Mouse (Mus musculus) 3134 (cell line): Measurements from ENCODE around the gene BC037034.

Experiments
- DNase-seq: peaks from one replicate; pipeline ENCODE4 v3.0.0-alpha.2; 2011; ENCODE audit warnings: low spot score; ENCODE audit not compliant: insufficient read length; ENCODE audit errors: extremely low read depth

The BC037034 gene

DNA sequence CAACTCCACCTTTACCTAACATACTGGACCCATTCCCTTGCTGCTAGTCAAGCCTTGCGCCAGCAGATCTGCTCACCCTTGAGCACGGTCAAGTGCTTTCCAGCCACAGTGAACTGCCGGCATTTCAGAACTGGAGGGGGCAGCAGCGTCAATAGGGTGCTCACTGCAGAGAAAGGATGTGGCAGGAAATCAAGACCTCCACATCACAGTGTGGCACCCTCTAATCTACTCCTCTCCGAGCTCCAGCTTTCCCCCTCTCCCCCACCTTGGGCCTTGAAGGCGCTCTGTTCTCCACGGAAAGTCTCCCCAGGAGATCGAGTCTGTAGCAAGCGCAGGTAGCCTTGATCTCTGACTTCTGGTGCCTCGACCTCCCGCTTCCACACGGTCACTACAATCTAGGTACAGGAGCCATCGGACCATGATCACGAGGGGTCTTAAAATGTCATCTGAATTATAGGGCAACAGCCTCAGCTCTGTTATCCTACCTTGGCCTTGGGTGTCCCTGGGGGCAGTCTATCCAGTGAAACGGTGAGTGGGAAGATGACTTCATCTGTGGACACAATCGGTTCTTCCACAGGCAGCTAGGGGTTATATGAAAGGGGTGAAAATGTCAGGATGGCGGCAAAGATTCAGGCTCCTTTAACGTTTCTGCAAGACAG lies 1.1 kb downstream of the BC037034 start:
- no peak for DNase-seq

DNA sequence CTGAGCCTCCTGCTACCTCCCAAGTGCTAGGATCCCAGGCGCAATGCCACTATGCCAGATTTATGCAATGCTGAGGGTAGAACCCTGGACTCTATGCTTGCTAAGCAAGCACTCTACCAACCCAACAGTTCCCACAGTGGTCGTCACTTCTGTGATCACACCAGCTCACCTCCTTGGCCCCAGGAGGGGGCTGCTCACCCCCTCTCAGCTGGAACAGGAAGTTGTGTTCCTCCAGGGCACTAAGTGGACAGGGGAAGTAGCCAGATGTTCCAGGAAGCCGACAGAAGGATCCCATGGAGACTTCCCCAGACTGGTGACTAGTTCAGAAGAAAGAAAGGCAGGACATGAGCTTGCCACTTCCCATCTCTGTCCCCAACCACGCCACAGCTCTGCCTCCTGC lies 1.8 kb downstream of the BC037034 start:
- no peak for DNase-seq

DNA sequence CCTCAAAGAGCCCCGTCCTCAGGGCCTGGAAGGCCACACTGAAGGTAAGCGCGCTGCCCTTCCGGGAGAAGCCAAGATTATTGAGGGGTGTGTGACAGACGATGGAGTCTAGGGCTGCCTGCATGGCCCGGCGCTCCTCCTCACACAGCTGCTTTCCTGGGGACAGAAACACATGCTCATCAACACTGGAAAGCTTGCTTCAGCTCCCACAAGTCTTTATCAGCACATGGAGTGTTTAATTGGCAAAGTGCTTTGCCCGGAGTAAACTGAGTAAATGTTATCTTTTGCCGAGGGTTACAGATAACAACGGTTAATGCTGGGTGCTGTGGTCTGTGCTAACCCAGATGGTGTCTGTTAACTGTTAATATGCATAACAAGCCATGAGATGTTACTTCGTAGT lies 3.0 kb downstream of the BC037034 start:
- DNase-seq = no peak

DNA sequence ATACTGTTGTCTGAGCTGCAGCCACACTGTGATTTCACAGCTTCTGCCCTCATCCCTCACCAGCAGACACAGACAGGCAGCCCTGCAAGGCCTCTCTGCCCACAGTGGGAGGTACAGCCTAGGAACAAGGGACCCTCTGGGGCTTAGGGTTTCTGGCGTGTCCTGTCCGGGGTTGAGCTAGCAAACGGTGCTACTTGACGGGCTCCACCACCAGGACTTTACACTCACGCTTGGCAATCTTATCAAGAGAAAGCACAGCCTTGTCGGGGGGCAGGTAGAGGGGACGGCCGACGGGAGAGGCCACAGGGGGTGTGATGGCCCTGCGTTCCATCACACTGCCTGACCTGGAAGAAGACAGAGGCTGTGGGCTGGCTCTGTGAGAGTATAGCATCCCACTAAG lies 3.8 kb downstream of the BC037034 start:
- no peak for DNase-seq

DNA sequence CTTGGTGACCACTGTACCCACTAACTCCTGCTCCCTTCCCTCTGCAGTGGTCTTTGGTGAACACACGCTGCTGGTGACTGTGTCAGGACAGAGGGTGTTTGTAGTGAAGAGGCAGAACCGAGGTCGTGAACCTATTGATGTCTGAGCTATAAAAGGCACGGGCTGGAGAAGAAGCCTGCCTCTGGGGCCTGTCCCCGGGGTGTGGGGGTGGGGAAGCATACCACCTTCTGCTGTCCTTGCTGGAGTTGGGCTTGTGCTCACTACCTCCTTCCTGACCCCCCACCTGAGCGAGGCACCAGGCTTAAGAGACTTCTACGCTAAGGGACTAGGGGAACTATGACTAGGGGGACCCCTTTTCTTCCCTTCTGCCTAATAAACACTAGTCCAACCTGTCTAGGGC lies 4.8 kb downstream of the BC037034 start:
- no peak for DNase-seq

DNA sequence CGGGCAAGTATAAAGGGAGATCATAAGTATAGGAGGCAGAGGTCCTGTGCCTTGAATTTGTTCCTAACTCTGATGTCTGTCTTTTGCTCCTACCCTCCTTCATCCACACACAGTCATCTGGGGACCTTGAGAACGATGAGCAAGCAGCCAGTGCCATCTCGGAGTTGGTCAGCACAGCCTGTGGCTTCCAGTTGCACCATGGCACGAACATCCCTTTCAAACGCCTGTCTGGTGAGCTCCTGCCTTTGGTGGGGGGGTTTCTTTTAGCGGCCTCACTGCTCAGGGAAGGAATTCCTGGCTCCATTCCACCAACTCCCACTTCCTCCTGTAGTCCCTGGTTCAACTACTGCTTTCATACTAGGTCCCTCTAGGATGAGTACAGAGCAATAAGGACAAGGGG lies 5.3 kb downstream of the BC037034 start:
- DNase-seq = no peak

DNA sequence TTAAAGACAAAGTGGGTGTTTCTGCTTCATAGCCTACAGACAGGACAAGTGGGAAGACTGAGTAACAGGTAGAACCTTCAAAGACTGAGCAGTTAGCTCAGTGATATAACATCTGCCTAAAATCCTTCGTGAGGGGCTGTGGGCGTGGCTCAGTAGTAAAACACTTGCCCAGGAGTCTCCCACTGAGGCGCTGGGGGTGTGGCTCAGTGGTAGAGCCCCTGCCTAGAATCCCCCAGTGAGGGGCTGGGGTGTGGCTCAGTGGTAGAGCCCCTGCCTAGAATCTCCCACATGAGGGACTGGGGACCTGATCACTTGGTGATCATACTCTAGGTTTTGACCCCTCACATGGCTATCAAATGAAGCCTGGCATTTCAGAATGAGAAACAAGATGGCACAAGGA lies 5.8 kb downstream of the BC037034 start:
- no peak for DNase-seq

DNA sequence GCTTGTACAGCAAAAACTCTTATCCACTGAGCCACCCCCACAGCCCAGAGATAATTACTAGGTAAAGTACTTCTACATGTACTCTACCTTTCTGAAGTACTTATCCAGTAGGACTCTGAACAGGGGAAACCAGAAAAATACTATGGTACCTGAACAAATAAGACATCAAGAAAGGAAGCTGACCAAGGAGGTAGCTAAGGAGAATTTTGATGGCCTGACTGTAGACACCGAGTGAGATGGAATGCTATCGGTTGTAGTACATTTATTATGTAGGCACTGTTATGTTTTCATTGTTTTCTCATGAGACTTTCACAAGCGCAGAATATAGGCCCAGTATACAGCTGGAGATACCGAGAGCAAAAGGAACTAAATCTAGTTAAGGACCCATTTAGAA lies 6.3 kb downstream of the BC037034 start:
- no peak for DNase-seq

DNA sequence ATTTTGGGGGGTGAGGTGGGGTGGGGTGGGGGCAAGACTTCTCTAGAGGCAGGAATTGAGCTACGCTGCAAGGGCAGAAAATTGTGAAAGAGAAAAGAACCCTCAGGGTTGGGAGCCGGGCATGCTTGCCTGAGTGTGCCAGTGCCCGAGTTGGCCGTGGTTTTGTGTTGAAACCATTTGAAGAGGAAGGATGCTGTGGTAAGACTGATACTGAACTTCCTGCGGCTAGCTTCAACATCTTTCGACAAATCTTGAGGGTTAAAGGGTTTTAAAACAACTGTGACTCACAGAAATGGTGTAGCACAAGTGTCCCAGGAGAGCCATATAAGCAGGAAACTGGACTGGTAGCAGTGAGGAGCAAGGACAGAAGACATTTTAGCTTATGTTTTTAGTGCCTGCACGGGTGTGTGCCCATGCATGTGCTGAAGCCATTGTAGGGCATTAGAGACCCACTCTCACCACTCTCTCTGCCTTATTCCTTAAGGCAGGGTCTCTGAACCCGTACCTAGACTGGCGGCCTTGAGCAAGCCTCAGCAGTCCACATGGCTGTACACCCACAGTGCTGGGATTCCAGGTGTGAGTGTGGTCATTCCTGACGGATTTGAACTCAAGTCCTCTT lies 6.8 kb downstream of the BC037034 start:
- DNase-seq = peak; percentile 45

DNA sequence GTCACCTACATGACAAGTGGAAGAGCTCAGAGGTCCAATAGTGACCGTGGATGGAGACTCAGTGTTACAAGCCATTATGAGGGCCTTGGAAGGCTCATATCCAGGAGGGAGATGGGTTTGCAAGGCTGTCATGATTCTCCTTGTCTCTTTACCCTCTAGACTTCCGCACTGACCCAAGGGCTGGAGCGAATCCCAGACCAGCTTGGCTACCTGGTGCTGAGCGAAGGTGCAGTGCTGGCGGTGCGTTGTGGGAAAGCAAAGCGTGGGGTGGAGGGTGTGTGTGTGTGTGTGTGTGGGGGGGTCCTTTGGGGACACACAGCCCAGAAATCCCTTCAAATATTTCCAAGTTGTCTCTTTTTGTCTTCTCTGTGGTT lies 7.8 kb downstream of the BC037034 start:
- no peak for DNase-seq

DNA sequence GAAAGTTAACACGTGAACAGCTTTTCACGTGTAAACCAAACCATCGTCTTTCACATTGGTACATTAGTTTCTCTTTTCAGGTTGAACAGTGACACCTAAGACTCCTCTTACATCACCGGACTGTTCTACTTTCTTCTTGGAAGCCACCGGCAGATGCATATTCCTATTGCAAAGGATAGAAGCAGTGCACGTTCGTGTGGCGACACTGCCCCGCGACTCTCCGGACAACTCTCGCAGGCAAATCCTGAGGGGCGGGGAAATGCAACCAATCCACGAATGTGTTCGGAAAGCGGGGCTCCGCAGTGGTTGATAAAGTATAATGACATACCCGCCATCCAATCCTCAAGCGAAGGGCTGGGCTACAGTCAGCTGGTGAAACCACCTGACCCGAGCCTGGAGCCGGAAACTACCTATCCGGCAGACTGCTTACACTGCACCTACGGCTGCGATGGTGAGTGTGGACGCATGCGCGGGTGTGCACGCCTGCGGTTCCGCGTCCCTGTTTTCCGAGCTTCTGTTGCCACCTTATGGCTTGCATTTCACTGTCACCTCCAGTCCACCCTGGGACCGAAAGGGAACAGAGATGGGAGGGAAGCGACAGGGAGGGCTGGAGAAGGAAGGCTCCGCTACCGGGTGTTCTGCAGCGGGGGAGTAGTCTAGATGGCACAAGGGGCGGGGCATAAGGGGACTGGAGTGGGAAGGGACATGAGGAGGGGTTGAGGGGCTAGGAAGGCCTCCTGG lies 8.3 kb downstream of the BC037034 start, which contains the start of gene Lamtor4:
TSS of gene Lamtor4 (plus strand) at position 130 of the 741 bp plus-strand sequence.
- peak; percentile 92 for DNase-seq

DNA sequence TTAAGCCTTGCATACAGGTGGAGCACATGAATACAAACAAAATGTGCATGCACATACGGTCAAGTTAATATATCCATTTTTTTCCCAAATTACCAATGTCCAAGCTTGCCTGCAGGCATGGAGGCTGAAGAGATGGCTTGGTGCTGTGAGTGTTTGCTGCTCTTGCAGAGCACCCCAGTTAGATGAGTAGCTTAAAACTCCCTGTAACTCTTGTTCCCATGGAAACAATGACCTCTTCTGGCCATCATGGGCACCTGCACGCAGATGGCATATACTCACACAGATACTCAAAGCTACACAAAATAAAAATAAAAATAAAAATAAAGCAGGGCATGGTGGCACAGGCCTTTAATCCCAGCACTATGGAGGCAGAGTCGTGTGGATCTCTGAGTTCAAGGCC lies 10.8 kb downstream of the BC037034 start:
- DNase-seq = no peak

DNA sequence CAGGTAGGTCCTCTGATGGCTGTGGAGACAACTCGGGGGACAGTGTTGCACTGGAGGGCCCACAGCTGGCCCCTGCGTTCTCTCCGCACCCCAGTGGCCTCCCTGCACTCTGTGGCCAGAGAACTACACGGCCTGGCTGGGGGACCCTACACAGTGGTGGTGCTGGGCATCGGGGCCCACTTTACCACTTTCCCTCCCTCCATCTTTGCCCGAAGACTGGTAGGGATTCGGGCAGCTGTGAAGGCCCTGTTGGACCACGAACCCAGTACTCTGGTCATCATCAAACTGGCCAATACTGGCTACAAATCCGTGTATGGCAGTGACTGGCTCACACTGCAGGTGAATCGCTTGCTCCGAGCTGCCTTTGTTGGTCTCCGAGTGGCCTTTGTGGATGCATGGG lies 12.7 kb downstream of the BC037034 start:
- no peak for DNase-seq

DNA sequence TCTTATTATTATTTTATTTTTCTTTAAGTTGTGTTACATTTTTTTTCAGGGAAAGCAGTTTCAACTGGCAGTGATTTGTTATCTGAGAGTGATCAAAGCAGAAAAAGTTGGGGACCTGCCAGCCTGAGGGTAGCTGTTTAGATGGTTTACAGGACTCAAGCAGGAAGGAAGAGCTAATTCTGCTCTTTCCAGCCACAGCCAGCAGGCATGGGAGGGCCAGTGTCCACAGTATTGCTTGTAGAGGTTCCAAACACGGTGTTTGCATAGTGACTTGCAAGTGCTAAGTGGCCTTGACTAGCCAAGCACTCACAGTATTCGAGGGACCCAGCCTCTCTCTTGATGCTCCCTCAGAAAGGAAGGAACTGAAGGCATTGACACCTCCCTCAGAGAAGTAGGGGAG lies 22.3 kb downstream of the BC037034 start:
- no peak for DNase-seq

DNA sequence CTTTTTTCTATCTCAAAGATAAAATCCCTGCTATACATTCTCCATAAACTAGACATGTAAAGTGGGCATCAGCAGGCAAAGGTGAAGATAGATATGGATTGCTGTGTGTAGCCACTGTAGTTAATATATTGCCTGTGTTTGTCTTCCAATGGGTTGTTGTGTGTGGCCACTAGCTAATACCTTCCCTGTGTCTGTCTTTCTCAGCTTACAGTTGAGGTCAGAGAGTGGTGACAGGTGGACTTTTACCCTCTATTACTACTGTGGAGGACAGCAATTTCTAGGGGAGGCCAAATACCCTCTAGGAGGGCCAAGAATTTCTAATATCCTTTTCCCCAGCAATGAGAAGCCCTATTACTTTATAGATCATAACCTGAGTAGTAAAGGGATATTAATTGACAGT lies 29.6 kb downstream of the BC037034 start:
- DNase-seq = no peak

DNA sequence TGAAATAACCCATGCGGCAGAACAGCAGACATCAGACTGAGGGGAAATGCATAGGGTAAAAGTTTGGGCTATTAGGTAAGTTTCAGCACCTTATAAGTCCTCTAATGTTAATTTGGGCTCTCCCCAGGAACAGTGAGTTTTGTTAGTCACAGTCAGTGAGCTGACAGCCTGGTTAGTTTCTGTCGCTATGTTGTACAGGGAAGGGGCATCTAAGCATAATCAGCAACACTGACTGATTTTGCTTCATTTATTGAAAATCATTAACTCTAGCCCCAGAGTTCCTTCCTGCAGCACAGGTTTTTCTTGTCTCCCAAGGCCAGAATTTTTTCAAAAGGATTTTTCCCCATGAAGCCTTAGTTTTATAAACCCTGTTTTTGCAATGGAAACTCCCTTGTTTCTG lies 30.1 kb downstream of the BC037034 start:
- DNase-seq = no peak

DNA sequence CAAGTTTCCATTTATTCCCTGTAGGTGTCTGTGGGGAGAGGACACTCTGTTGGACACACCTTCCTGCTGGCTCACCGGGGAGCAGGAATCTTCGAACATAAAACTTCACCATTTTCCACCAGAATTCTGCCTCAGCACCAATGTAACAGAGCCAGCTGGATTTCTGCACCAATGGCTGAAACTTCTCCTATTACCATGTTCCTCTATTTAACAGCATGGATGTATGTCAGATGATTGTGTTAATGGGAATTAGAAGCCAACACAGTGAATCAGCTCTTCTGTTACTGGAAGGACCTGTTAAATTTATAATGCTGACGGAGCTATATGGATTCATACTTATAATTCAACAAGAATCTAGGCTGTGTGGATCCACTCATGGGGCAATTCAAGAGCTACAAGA lies 34.3 kb downstream of the BC037034 start:
- no peak for DNase-seq

DNA sequence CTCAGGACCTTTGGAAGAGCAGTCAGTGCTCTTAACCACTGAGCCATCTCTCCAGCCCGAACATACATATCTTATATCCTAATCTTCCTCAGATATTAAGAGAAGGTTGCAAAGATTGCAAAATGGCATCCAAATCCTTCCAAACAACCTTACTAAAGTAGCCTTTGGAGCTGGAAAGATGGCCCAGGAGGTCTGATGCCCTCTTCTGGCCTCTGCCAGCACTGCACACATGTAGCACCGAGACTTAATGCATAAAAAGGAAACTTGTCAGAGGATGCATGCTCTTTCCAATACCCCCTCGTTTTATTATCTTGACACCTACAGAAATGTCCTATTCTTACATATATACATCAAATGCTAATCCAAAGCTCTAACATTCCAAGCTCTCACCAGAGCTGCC lies 35.8 kb downstream of the BC037034 start:
- peak; percentile 23 for DNase-seq

DNA sequence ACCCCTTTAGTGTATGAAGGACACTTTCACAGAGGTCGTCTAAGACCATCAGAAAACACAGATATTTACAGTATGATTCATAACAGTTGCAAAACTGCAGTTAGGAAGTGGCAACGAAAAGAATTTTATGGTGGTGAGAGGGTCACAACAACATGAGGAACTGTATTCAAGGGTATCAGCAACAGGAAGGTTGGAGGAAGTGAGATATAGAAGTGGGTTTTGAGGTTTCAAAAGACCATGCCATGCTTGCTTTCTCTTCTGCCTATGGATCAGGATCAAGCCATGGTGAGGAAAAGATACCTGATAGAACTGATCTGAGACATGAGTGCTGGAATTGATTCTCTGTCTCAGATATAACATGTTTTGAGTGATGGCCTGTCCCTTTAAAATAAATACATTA lies 36.5 kb downstream of the BC037034 start:
- DNase-seq = no peak

DNA sequence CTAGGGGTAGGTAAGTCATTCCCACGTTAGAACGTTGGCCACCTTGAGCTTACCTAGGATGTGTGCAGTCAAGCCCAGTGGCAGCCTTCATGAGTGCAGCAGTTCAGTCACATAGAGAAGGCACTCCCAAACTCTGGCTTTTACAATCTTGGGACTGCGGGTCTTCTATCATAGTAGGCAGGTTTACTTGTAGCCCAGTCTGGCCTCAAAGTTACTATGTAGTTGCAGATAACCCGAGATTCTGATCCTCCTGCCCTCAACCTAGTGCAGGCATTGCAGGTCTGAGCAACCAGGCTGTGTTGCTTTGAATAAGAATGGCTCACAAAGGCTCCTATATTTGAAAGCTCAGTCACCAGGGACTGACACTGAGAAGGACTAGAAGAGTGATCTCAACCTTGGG lies 37.3 kb downstream of the BC037034 start:
- DNase-seq = no peak

DNA sequence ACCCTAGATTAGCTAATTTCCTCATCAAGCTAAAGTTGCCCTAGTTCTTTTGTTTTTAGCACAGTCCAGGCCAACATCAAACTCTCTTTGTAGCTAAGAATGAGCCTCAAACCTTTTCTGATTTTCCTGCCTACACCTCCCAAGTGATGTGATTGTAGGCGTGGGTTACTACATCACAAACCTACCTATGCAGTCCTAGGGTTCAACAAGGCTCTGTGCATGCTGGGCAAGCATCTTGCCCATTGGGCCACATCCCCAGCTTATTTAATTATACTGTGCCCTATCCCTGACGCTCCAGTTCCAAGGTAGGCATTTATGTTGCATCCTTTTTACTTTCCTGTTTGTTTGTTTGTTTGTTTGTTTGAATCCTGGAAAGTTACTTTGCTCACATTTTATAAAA lies 38.1 kb downstream of the BC037034 start, which contains the start of gene Nxpe5:
TSS of gene Nxpe5 (plus strand) at position 199 of the 400 bp plus-strand sequence.
- DNase-seq = no peak

DNA sequence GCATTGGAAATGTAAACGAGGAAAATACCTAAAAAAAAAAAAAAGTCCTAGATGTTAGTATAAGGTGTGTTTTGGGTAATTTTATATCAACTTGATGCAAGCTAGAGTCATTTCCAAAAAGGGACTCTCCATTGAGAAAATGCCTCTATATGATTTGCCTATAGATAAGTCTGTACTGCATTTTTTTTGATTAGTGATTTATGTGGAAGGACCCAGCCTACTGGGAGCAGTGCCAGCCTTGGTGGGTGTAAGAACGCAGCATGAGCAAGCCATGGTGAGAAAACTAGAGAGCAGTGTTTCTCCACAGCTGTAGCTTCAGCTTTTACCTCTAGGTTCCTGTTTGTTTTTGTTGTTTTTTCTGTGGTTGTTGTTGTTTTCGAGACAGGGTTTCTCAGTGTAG lies 40.5 kb downstream of the BC037034 start:
- DNase-seq = no peak
